Mouse (Mus musculus): ENCODE results near the gene Gipc1. TPM values are rescaled to one million over a fixed set of nuclear protein-coding genes. Genes with fewer than 3 reads are reported as not detected.
A peak's percentile ranks its signal among the peaks of the same experiment; 100 is the strongest.

Gene Gipc1
- polyA plus RNA-seq, 1 experiment from 2014 or later: 46.1 TPM

- TF ChIP-seq EP300 (IDR thresholded peaks at IDR 0.05; ENCODE audit: low read depth) (no peak), CTCF (IDR thresholded peaks at IDR 0.05; ENCODE audit: low read depth) (no peak)
Measured at GRCm38 (mm10) chr8:83679866-83680265, 27.4 kb downstream of the Gipc1 start.

DNA sequence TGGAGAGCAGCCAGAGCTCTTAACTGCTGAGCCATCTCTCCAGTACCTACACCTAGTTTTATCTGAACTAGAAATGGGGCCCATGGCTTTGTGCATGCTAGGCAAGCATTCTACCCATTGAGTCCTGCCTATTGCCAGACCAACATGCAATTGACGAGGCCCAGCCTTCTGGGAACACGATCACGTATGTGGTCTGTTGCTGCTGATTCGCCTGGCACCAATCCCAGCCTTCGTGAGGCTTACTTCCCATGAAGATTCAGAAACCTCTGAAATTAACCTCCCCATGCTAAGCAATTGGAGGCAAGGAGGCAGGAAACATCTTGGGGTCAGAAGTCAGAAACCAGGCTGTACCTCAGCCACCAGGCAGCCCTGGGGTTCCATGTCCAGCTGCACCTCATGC, 28.1 kb downstream of the Gipc1 start:
- H3K4me3 ChIP-seq (ENCODE audit: low read depth, low read length): no peak overlapping the region
- no peak overlapping the region for H3K4me2 ChIP-seq (ENCODE audit: low read depth, low read length)
- no peak for TF ChIP-seq CTCF (IDR thresholded peaks at IDR 0.05; ENCODE audit: low read depth)
- no peaks in the 10 kb centered on the region for H3K27me3 ChIP-seq (ENCODE audit: insufficient read depth, low read length)
- WGBS (ENCODE audit: insufficient replicate concordance): 69% methylated on average over 5 of the region's 5 CpGs
- H3K27ac ChIP-seq (ENCODE audit: low read depth): 0 out of 2 replicates have a peak overlapping the region, but pooled peaks have one; percentile 8
- no peaks in the 10 kb centered on the region for H3K9me3 ChIP-seq (ENCODE audit: low read length)
- DNase-seq: no peak
- H3K4me1 ChIP-seq (ENCODE audit: insufficient read depth): no peaks in the 10 kb centered on the region
- ATAC-seq: no peak
- no peak overlapping the region; the same call in 1 of the 2 replicates for H3K9ac ChIP-seq (replicated peaks)
- H3K36me3 ChIP-seq (replicated peaks; ENCODE audit: insufficient read depth, low read length): peaks cover 78% of the 10 kb centered on the region

More at GRCm38 (mm10) chr8:83679866-83680265, 27.4 kb downstream of the Gipc1 start:
- peaks cover 74% of the 10 kb centered on the region for H3K36me3 ChIP-seq (replicated peaks; ENCODE audit: insufficient read depth, low read length)
- H3K4me1 ChIP-seq (ENCODE audit: insufficient read depth): no peaks in the 10 kb centered on the region
- no peak overlapping the region for H3K9ac ChIP-seq (replicated peaks)
- H3K9me3 ChIP-seq (ENCODE audit: low read length): no peaks in the 10 kb centered on the region
- no peak overlapping the region for H3K4me2 ChIP-seq (ENCODE audit: low read depth, low read length)
- H3K27me3 ChIP-seq (ENCODE audit: insufficient read depth, low read length): no peaks in the 10 kb centered on the region
- H3K4me3 ChIP-seq (ENCODE audit: low read depth, low read length): no peak overlapping the region
- no peak for DNase-seq
- WGBS (ENCODE audit: insufficient replicate concordance): 84% methylated on average over 12 of the region's 12 CpGs
- no peak overlapping the region for H3K27ac ChIP-seq (ENCODE audit: low read depth)
- no peak for ATAC-seq

DNA sequence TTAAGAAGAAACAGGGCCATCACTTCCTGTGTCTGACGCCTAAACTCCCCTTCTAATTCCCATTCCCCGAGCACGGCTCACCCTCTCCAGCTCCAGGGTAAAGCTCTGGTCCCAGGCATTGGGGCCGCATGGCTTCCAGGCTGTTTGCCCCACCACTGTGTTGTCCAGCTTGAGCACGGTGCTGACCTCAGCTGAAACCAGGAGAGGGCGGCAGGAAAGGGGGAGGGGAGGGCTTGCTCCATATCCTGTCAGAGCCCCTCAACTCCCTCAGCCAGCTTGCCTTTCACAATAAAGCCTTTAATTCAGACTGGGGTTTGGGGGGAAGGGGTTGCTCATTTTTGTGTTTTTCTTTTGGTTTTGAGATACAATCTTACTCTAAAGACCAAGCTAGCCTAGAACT, 28.6 kb downstream of the Gipc1 start:
- DNase-seq: no peak
- Histone ChIP-seq H3K4me2 (ENCODE audit: low read depth, low read length) (no peak overlapping the region), H3K4me1 (ENCODE audit: insufficient read depth) (no peaks in the 10 kb centered on the region), H3K27me3 (ENCODE audit: insufficient read depth, low read length) (no peaks in the 10 kb centered on the region), H3K4me3 (ENCODE audit: low read depth, low read length) (no peak overlapping the region), H3K36me3 (replicated peaks; ENCODE audit: insufficient read depth, low read length) (peaks cover 80% of the 10 kb centered on the region), H3K27ac (ENCODE audit: low read depth) (0 out of 2 replicates have a peak overlapping the region, but pooled peaks have one; percentile 8), H3K9ac (replicated peaks) (no peak overlapping the region), H3K9me3 (ENCODE audit: low read length) (no peaks in the 10 kb centered on the region)
- no peak for TF ChIP-seq EP300 (IDR thresholded peaks at IDR 0.05; ENCODE audit: low read depth)
- no peak for TF ChIP-seq CTCF (IDR thresholded peaks at IDR 0.05; ENCODE audit: low read depth)
- ATAC-seq: peak; percentile 27; the same call in 1 of the 2 replicates
- 50% methylated on average over 6 of the region's 6 CpGs for WGBS (ENCODE audit: insufficient replicate concordance)

DNA sequence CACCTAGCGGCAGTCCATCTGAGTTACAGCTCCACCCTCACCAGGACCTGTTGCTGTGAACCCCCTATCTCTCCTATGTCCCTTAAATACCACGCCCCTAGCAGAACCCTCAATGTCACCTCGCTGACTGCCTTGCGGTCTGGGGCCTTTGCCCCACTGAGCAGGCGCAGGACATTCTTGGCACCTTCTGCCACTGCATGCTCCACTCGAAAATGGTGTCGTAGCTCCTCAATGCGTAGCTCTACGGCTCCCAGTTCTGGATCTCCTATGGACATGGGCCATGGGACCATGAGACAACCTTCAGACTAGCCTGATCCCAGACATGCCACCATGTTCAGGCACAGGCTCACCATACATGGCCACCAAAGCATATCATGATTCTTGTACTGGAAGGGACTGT, 32.0 kb downstream of the Gipc1 start:
- H3K9ac ChIP-seq (replicated peaks): no peak overlapping the region
- 85% methylated on average over 9 of the region's 9 CpGs for WGBS (ENCODE audit: insufficient replicate concordance)

GRCm38 (mm10) chr8:83689264-83689663, 36.8 kb downstream of the Gipc1 start:
- TF ChIP-seq EP300 (IDR thresholded peaks at IDR 0.05; ENCODE audit: low read depth): no peak
- TF ChIP-seq CTCF (IDR thresholded peaks at IDR 0.05; ENCODE audit: low read depth): no peak
- peaks cover 50% of the 10 kb centered on the region for H3K36me3 ChIP-seq (replicated peaks; ENCODE audit: insufficient read depth, low read length)
- H3K4me2 ChIP-seq (ENCODE audit: low read depth, low read length): no peak overlapping the region
- WGBS (ENCODE audit: insufficient replicate concordance): 84% methylated on average over 6 of the region's 6 CpGs
- ATAC-seq (no peak), DNase-seq (no peak)
- no peak overlapping the region for H3K4me3 ChIP-seq (ENCODE audit: low read depth, low read length)
- no peak overlapping the region for H3K9ac ChIP-seq (replicated peaks)
- H3K4me1 ChIP-seq (ENCODE audit: insufficient read depth): peaks cover 6% of the 10 kb centered on the region; the same call in 1 of the 2 replicates
- H3K9me3 ChIP-seq (ENCODE audit: low read length): no peaks in the 10 kb centered on the region
- no peak overlapping the region for H3K27ac ChIP-seq (ENCODE audit: low read depth)
- H3K27me3 ChIP-seq (ENCODE audit: insufficient read depth, low read length): no peaks in the 10 kb centered on the region

More for the DNA sequence above, 32.0 kb downstream of the Gipc1 start:
- ATAC-seq: no peak
- peaks cover 56% of the 10 kb centered on the region for H3K36me3 ChIP-seq (replicated peaks; ENCODE audit: insufficient read depth, low read length)
- H3K4me3 ChIP-seq (ENCODE audit: low read depth, low read length): no peak overlapping the region
- H3K27ac ChIP-seq (ENCODE audit: low read depth): no peak overlapping the region
- no peaks in the 10 kb centered on the region for H3K27me3 ChIP-seq (ENCODE audit: insufficient read depth, low read length)
- DNase-seq: no peak
- TF ChIP-seq EP300 (IDR thresholded peaks at IDR 0.05; ENCODE audit: low read depth) (no peak), CTCF (IDR thresholded peaks at IDR 0.05; ENCODE audit: low read depth) (no peak)
- H3K4me1 ChIP-seq (ENCODE audit: insufficient read depth): no peaks in the 10 kb centered on the region
- no peak overlapping the region for H3K4me2 ChIP-seq (ENCODE audit: low read depth, low read length)
- H3K9me3 ChIP-seq (ENCODE audit: low read length): no peaks in the 10 kb centered on the region

GRCm38 (mm10) chr8:83693609-83694236, 41.2 kb downstream of the Gipc1 start:
- 37% methylated on average over 10 of the region's 10 CpGs for WGBS (ENCODE audit: insufficient replicate concordance)
- no peak for DNase-seq
- Histone ChIP-seq H3K4me1 (ENCODE audit: insufficient read depth) (peaks cover 38% of the 10 kb centered on the region), H3K4me3 (ENCODE audit: low read depth, low read length) (no peak overlapping the region), H3K27me3 (ENCODE audit: insufficient read depth, low read length) (no peaks in the 10 kb centered on the region), H3K4me2 (ENCODE audit: low read depth, low read length) (peak overlapping the region; percentile 53), H3K9me3 (ENCODE audit: low read length) (no peaks in the 10 kb centered on the region), H3K27ac (ENCODE audit: low read depth) (peak overlapping the region; percentile 58), H3K36me3 (replicated peaks; ENCODE audit: insufficient read depth, low read length) (peaks cover 30% of the 10 kb centered on the region), H3K9ac (replicated peaks) (no peak overlapping the region)
- no peak for TF ChIP-seq CTCF (IDR thresholded peaks at IDR 0.05; ENCODE audit: low read depth)
- no peak for TF ChIP-seq EP300 (IDR thresholded peaks at IDR 0.05; ENCODE audit: low read depth)
- ATAC-seq: no peak

Data from liver, postnatal 0 days (tissue).